Mouse (Mus musculus): ENCODE data around the gene Bicral.

GRCm38 (mm10) chr17:46885910-46886643 is 27.8 kb upstream of the Bicral start:
- TF ChIP-seq CTCF (IDR thresholded peaks at IDR 0.05) = no peak
- TF ChIP-seq POLR2A (IDR thresholded peaks at IDR 0.05; ENCODE audit: insufficient read depth, low read depth, low read length) = no peak
- no peak for TF ChIP-seq EP300 (IDR thresholded peaks at IDR 0.05; ENCODE audit: insufficient read depth, low read depth, low read length)
